Comparison of ENCODE assay signal across 8 mouse cellular contexts in genomic region chr3:146328749-146329148, GRCm38 (mm10).
DNase-seq lines count a peak whose midpoint lies in the region; ATAC-seq lines count a peak whose summit lies in the region.

No protein-coding gene starts in this region.

- H3K4me3 ChIP-seq in heart, embryonic 12.5 days: peak overlapping the region; percentile 34
- no peak overlapping the region for H3K4me3 ChIP-seq in forebrain, embryonic 12.5 days (replicated peaks)
- H3K4me3 ChIP-seq in kidney, embryonic 15.5 days (replicated peaks): peak overlapping the region; percentile 35
- H3K4me3 ChIP-seq in stomach, embryonic 16.5 days (replicated peaks; ENCODE audit: low read length): peak overlapping the region; percentile 40; the same call in 1 of the 2 replicates

- H3K4me1 ChIP-seq in heart, embryonic 12.5 days (replicated peaks): peaks cover 15% of the 10 kb centered on the region
- peaks cover 18% of the 10 kb centered on the region for H3K4me1 ChIP-seq in forebrain, embryonic 12.5 days
- H3K4me1 ChIP-seq in kidney, embryonic 15.5 days: peaks cover 16% of the 10 kb centered on the region
- H3K4me1 ChIP-seq in stomach, embryonic 16.5 days (ENCODE audit: control insufficient read depth, insufficient read depth, low read length): peaks cover 5% of the 10 kb centered on the region; the same call in 1 of the 2 replicates

- WGBS in heart, embryonic 12.5 days: 15% methylated on average over 13 of the region's 13 CpGs
- WGBS in forebrain, embryonic 12.5 days: 20% methylated on average over 13 of the region's 13 CpGs
- WGBS in kidney, embryonic 15.5 days: 18% methylated on average over 13 of the region's 13 CpGs
- WGBS in stomach, embryonic 16.5 days: 16% methylated on average over 13 of the region's 13 CpGs

- no peak for DNase-seq in heart, postnatal 4 days
- peak; percentile 39 for DNase-seq in lung, postnatal 10 days
- no peak for DNase-seq in cerebellum, postnatal 10 days
- no peak for DNase-seq in right cerebral cortex, postnatal 14 days

- H3K9me3 ChIP-seq in heart, embryonic 12.5 days (replicated peaks): no peaks in the 10 kb centered on the region
- H3K9me3 ChIP-seq in forebrain, embryonic 12.5 days: no peaks in the 10 kb centered on the region
- no peaks in the 10 kb centered on the region for H3K9me3 ChIP-seq in kidney, embryonic 15.5 days (replicated peaks)
- H3K9me3 ChIP-seq in stomach, embryonic 16.5 days (replicated peaks; ENCODE audit: control insufficient read depth, low read length): no peaks in the 10 kb centered on the region

- peak overlapping the region; percentile 71 for H3K4me2 ChIP-seq in heart, embryonic 12.5 days
- H3K4me2 ChIP-seq in forebrain, embryonic 12.5 days: peak overlapping the region; percentile 54
- H3K4me2 ChIP-seq in kidney, embryonic 15.5 days: peak overlapping the region; percentile 60
- peak overlapping the region; percentile 68 for H3K4me2 ChIP-seq in stomach, embryonic 16.5 days (ENCODE audit: low read depth, low read length)

- no peaks in the 10 kb centered on the region for H3K36me3 ChIP-seq in heart, embryonic 12.5 days
- no peaks in the 10 kb centered on the region for H3K36me3 ChIP-seq in forebrain, embryonic 12.5 days (replicated peaks)
- H3K36me3 ChIP-seq in kidney, embryonic 15.5 days: no peaks in the 10 kb centered on the region
- no peaks in the 10 kb centered on the region for H3K36me3 ChIP-seq in stomach, embryonic 16.5 days (ENCODE audit: control insufficient read depth, insufficient read depth, low read length)

- H3K9ac ChIP-seq in heart, embryonic 12.5 days: peak overlapping the region; percentile 58; the same call in 1 of the 2 replicates
- H3K9ac ChIP-seq in forebrain, embryonic 12.5 days: no peak overlapping the region
- no peak overlapping the region for H3K9ac ChIP-seq in kidney, embryonic 15.5 days
- H3K9ac ChIP-seq in stomach, embryonic 16.5 days (ENCODE audit: low read length): peak overlapping the region; percentile 41; the same call in 1 of the 2 replicates

- ATAC-seq in heart, embryonic 12.5 days (ENCODE audit: insufficient number of reproducible peaks, low FRiP score): no peak
- ATAC-seq in forebrain, embryonic 12.5 days (ENCODE audit: low FRiP score): no peak
- ATAC-seq in kidney, embryonic 15.5 days (replicated peaks; ENCODE audit: low FRiP score): peak; percentile 67
- no peak for ATAC-seq in stomach, embryonic 16.5 days (ENCODE audit: insufficient read depth, low FRiP score)

- H3K27me3 ChIP-seq in heart, embryonic 12.5 days (replicated peaks): no peaks in the 10 kb centered on the region
- peaks cover 17% of the 10 kb centered on the region for H3K27me3 ChIP-seq in forebrain, embryonic 12.5 days
- no peaks in the 10 kb centered on the region for H3K27me3 ChIP-seq in kidney, embryonic 15.5 days
- H3K27me3 ChIP-seq in stomach, embryonic 16.5 days (ENCODE audit: control insufficient read depth, insufficient read depth, low read length): no peaks in the 10 kb centered on the region

- H3K27ac ChIP-seq in heart, embryonic 12.5 days (ENCODE audit: poor library complexity, severe bottlenecking): no peak overlapping the region
- no peak overlapping the region for H3K27ac ChIP-seq in forebrain, embryonic 12.5 days
- H3K27ac ChIP-seq in kidney, embryonic 15.5 days: no peak overlapping the region
- no peak overlapping the region for H3K27ac ChIP-seq in stomach, embryonic 16.5 days (ENCODE audit: low read length)

Comparison
In these comparisons a context has a peak if more than half of its experiments do, and no peak if none do; other contexts are left out.
1. H3K9ac ChIP-seq: peak in heart, embryonic 12.5 days (single experiment) and stomach, embryonic 16.5 days (single experiment); none in forebrain, embryonic 12.5 days (single experiment) and kidney, embryonic 15.5 days (single experiment).
2. Peak in every context shown above with its lines, with median percentiles within 50 percentile points of each other: H3K4me2 ChIP-seq.